Mouse (Mus musculus) megakaryocyte-erythroid progenitor cell, adult 5 weeks (primary cell): Measurements from ENCODE around the gene Ccs. TPM values are rescaled to one million over a fixed set of nuclear protein-coding genes. Genes with fewer than 3 reads are reported as not detected.

Experiments
- polyA plus RNA-seq: library from polyadenylated mRNA; stranded (reverse); fragments of >175 nt; gene quantifications from 2 replicates; pipeline ENCODE4 v1.2.3, GENCODE M21; 2012

Gene Ccs
- 59.4 and 60.0 TPM in 2 replicates for polyA plus RNA-seq

DNA sequence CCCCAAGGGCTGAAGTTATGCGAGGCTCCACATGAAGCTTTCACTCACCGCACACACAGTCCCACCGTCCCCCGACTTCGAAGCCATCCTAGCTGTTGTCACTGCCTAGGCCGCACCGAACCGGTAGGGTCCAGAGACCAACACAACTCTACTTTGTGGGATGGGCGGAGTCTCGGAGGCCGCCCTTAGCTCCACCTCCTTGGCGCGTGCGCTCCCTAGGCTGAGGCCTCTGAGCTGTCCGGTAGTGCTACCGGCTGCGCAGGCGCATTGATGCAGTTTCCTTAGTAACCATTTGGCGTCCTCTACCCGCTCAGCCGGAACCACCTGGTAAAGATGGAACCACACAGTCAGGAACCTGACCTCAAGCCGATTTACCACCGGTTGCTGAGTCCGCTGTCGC is at the start of gene Ccs, which contains the start of gene Ccdc87:
TSS of gene Ccs (minus strand) at position 184 of the 400 bp plus-strand sequence.
TSS of gene Ccdc87 (plus strand) at position 218 of the 400 bp plus-strand sequence.

DNA sequence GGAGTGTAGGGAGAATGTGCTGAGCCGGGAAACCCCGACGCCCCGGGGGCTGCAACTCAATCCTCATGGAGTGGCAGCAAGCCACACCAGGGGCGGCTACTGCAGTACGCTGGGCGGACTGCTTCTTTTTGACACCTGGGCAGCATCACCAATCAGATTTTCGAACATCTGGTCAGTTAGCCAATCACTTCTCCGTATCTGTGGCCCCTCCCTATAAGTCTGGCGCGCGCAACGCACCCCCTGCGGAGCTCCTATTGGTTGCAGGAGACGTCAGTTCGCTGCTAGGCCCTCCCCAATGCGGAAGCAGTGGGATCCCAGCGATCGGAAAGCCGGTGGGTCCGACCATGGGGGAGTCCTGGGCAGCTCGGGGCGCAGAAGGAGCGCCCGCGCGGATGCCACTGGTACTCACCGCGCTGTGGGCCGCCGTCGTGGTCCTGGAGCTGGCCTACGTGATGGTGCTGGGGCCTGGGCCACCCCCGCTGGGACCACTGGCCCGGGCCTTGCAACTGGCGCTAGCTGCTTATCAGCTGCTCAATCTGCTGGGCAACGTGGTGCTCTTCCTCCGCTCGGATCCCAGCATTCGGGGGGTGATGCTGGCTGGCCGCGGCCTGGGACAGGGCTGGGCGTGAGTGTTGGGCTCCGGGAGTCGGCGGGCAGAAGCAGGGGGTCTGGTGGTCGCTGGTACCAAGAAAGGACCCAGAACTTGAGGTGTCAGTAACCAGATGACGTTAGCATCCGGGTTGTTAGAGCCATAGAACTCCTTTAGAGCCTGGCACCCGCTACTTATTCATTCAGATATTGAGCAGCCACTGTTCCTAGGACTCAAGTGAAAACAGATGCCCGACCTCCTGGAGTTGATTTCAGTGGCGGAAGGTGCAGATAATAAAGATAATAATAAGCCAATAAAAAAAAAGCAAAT is 39.5 kb upstream of the Ccs start, which contains the start of gene Zdhhc24:
TSS of gene Zdhhc24 (plus strand) at position 264 of the 919 bp plus-strand sequence.

DNA sequence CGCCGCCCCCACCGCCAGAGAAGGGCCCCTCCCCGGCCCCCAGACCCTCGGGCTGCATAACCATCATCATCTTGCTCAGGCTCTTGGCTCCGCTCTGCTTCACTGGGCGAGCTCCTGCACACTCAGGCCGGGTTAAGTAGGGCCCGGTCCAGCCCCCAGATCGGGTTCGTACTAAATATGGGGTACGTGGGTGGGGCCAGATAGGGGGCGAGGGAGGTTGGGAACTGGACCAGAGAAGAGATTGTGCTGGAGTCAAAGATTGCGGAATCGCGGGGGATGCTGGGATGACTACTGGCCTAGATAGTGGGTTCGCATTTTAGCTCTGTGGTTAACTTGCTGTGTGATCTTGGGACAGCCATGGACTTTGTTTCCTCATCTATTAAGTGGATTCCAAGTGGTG is 38.7 kb upstream of the Ccs start, which contains the start of gene Actn3:
TSS of gene Actn3 (minus strand) at position 125 of the 400 bp plus-strand sequence.

DNA sequence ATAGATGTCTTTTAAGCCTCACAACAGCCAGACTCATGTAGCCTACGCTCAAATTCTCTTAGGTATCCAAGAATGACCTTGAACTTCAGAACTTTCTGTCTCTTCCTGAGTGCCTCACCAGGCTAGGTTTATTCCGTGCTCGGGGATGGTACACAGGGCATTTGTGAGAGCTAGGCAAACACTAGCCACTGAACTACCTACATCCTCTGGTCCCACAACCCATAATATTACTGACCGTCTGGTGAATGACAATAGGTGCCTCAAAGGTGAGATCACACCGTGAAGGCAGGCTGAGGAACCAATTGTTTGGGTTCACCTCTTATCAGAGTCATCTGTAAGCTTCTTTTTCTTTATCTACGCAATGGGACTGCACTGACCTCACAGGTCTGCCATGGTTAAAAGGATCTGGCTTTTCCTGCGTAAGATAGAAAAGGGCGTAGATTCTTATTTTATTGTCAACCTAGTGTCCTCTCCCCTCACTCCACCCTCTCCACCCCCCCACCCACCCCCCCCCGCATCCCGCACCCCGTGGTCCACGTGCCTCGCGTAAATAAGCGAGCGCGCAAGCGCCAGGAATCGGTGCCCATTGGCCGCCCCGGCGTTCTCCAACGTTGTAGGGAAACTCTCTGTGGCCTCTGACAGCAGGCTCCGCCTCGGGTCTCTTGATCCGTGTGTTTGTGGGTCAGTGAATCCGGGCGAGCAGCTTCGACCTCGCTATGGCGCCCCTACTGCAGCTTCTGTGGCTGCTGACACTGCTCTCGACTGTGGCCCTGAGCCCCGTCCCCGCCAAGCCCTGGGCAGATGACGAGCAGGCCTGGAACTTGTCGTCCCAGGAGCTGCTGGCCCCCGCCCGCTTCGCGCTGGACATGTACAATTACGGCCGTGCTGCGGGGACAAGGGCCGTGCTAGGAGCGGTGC is 15.7 kb upstream of the Ccs start, which contains the start of gene Ctsf:
TSS of gene Ctsf (plus strand) at position 579 of the 918 bp plus-strand sequence.

DNA sequence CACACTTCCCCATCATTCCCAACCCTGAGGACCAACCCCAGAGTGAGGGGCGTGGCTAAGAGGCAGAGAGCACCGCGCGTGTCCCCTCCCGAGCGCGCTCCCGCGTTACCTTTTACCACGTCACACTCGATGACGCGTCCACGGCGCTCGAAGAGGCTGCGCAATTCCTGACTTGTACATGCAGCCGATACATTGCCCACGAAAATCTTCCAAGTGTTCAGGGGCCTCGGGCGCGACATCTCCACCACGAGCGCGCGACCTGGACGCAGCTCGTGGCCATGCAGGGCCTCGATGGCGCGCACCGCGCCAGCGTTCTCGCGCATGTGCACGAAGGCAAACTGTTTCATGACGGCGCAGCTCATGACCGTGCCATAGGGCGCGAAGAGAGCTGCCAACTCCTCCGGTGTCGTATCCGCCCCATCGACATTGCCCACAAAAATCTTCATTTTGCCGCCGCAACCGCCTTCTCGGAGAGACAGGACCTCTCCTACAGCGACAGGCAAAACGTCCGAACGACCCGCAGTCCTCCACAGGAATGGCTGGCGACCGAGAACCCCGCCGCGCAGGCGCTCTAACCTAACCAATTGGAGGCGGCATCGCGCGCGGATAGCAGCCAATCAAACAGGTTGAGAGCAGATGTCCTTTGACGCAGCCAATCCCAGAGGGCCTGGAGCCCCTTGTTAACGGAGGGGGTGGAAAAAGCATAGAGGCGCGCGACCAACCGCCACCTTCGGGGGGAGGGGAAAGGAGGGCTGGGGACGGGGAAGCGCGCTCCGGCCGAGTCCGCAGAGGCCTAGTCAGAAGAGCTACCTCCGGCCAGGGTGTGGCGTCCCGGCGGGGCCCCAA is 27.8 kb downstream of the Ccs start, which contains the start of the genes Gm21992 and Rbm14:
TSS of gene Gm21992 (minus strand) at position 550 of the 846 bp plus-strand sequence.
TSS of gene Rbm14 (minus strand) at position 572 of the 846 bp plus-strand sequence.

DNA sequence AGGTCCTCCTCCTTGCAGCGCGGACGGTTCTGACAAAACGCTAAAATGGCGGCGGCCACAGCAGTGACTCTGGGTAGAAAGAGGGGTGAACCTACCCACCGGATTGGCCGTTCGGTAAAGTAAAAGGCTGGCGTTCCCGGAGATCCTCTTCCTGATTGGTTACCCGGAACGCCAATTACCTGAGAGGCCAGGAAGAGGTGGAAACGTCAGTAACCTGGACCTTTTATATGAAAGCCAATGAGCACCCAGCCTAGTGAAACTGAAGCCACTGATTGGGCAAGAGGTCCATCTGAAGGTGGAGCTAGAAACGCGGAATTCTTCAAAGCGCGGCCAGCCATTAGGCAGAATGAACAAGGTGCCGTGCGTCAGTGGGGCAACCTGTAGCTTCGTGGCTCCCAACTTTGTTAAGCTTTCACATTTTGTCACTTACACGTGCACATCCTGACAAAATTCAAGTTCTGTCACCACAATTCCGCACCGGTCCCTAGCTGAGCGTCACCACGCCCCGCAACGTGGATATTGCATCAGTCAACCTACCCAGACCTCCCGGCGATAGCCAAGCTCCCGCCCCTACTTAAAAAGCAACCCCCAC is 45.2 kb downstream of the Ccs start, which contains the start of gene Rbm4:
TSS of gene Rbm4 (minus strand) at position 71 of the 592 bp plus-strand sequence.

Other genes starting within 250 kb of the Ccs start
- gene Lrfn4, start 223.7 kb downstream of the Ccs start, polyA plus RNA-seq: 19.3 and 29.2 TPM in 2 replicates
- 47.6 and 55.8 TPM in 2 replicates for gene Rce1, start 213.7 kb downstream of the Ccs start, polyA plus RNA-seq
- gene Gm960, start 140.7 kb downstream of the Ccs start, polyA plus RNA-seq: 0.34 TPM in 1 of 2 replicates, not detected in the other
- 0.02 and 0.06 TPM in 2 replicates for gene Sptbn2, start 128.2 kb downstream of the Ccs start, polyA plus RNA-seq
- gene Rbm4b, start 82.8 kb downstream of the Ccs start, polyA plus RNA-seq: 11.2 and 13.4 TPM in 2 replicates
- 15.6 and 16.8 TPM in 2 replicates for gene Rbm4, start 45.4 kb downstream of the Ccs start, polyA plus RNA-seq
- gene Gm21992, start 27.7 kb downstream of the Ccs start, polyA plus RNA-seq: 0.68 and 1.4 TPM in 2 replicates
- gene Rbm14, start 27.7 kb downstream of the Ccs start, polyA plus RNA-seq: 37.4 and 39.1 TPM in 2 replicates
- not detected in 2 replicates for gene Ccdc87, start within 50 bp of the Ccs start, polyA plus RNA-seq
- 7.5 and 11.2 TPM in 2 replicates for gene Ctsf, start 15.8 kb upstream of the Ccs start, polyA plus RNA-seq
- 0.37 and 1.0 TPM in 2 replicates for gene Actn3, start 38.6 kb upstream of the Ccs start, polyA plus RNA-seq
- gene Zdhhc24, start 39.3 kb upstream of the Ccs start, polyA plus RNA-seq: 2.1 and 2.3 TPM in 2 replicates
- gene Bbs1, start 67.3 kb upstream of the Ccs start, polyA plus RNA-seq: 2.1 and 3.6 TPM in 2 replicates
- 66.2 and 71.5 TPM in 2 replicates for gene Dpp3, start 89.0 kb upstream of the Ccs start, polyA plus RNA-seq
- gene Peli3, start 103.8 kb upstream of the Ccs start, polyA plus RNA-seq: 0.10 and 0.22 TPM in 2 replicates
- 58.4 and 60.2 TPM in 2 replicates for gene Mrpl11, start 122.8 kb upstream of the Ccs start, polyA plus RNA-seq
- gene Npas4, start 151.0 kb upstream of the Ccs start, polyA plus RNA-seq: 0.10 and 0.12 TPM in 2 replicates
- 4.3 and 5.5 TPM in 2 replicates for gene Slc29a2, start 184.5 kb upstream of the Ccs start, polyA plus RNA-seq
- gene B4gat1, start 199.5 kb upstream of the Ccs start, polyA plus RNA-seq: 6.1 and 9.4 TPM in 2 replicates
- gene AC124502.3, start 199.6 kb upstream of the Ccs start, polyA plus RNA-seq: 0.13 and 1.3 TPM in 2 replicates
- 94.5 and 120 TPM in 2 replicates for gene Brms1, start 202.0 kb upstream of the Ccs start, polyA plus RNA-seq
- gene Rin1, start 211.1 kb upstream of the Ccs start, polyA plus RNA-seq: 1.2 and 1.8 TPM in 2 replicates
- 0.77 and 1.7 TPM in 2 replicates for gene Cd248, start 228.7 kb upstream of the Ccs start, polyA plus RNA-seq
- gene Tmem151a, start 246.2 kb upstream of the Ccs start, polyA plus RNA-seq: 0.29 and 1.6 TPM in 2 replicates
- gene Yif1a, start 249.2 kb upstream of the Ccs start, polyA plus RNA-seq: 17.5 and 18.7 TPM in 2 replicates